Mouse (Mus musculus): ENCODE measurements around the gene Gm4871.
"Not testable (repeated sequence)": the region's sequence is repeated elsewhere in the genome, so short reads cannot be mapped to it uniquely, and the experiment has no call there.

- not testable (repeated sequence) for TF ChIP-seq CTCF (IDR thresholded peaks at IDR 0.05; ENCODE audit: borderline replicate concordance, insufficient read depth, low read length); POLR2A (IDR thresholded peaks at IDR 0.05; ENCODE audit: low read depth, low read length)
Measured at GRCm38 (mm10) chr5:145016761-145017160, 15.8 kb downstream of the Gm4871 start.

Data from embryonic fibroblast, embryonic 13.5 days (primary cell).